In the genomic region with DNA sequence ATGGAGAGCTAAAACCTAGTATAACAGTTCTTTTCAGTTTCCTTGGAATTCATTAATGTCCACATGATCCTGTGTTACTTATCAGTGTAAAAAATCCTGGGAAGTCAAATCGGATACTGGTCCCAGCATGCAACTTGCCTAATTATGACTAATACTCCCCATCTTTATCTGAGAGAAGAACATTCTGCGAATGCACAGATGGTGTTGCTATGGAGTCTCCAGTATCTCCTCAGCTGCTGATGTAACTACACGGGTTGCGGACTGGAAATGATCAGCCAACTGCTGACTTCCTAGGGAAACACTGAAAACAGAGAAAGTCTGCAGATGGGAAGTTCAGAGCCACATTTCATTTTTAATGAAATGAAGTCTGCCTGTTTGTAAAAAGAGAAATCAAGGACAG, we compare ENCODE assay signal across 13 mouse cellular contexts.
DNase-seq lines count a peak whose midpoint lies in the region; TF ChIP-seq lines count a peak whose summit lies in the region.
"Had no signal": no experiment of that assay in that cellular context is flagged by ENCODE, and none has a peak within 500 bp of the region (broad histone marks: within the 10 kb centered on the region; RNA-seq: fewer than 3 reads in every experiment).

No protein-coding gene starts in this region.

- no peak overlapping the region for H3K27ac ChIP-seq in layer of hippocampus, adult 2 months
- H3K27ac ChIP-seq: embryonic facial prominence, embryonic 12.5 days; heart, embryonic 13.5 days had no signal

- no peak for TF ChIP-seq CTCF in layer of hippocampus, adult 2 months (conservative IDR thresholded peaks at IDR 0.05)

- intact Hi-C loops in left cerebral cortex, postnatal 14 days (cut with DNase I), result no loop called here
- intact Hi-C loops in left cerebral cortex, postnatal 36 days (cut with DNase I), result no loop called here
- intact Hi-C loops in heart, postnatal 10 days (cut with DNase I), result no loop called here

- H3K4me3 ChIP-seq in layer of hippocampus, adult 2 months, result no peak overlapping the region
- H3K4me3 ChIP-seq: embryonic facial prominence, embryonic 12.5 days; heart, embryonic 13.5 days had no signal

- DNase-seq in cerebellum, postnatal 14 days, result peak; percentile 13 to 16
- no peak for DNase-seq in cerebellum, adult 11 months
- peak; percentile 49 to 55 for DNase-seq in left cerebral cortex, postnatal 14 days (ENCODE audit: low spot score in 2 of 2)
- no peak for DNase-seq in left cerebral cortex, postnatal 36 days (ENCODE audit: low spot score in 2 of 2)
- peak; percentile 56 to 85 for DNase-seq in layer of hippocampus, adult 2 months (ENCODE audit: low spot score in 2 of 2)
- peak; percentile 8 to 22 for DNase-seq in right cerebral cortex, postnatal 36 days (ENCODE audit: low spot score in 2 of 2)
- DNase-seq in adipocyte (ENCODE audit: low spot score), result no peak
- no peak for DNase-seq in heart, postnatal 10 days
- DNase-seq: adrenal gland, postnatal 25 days; retina, postnatal 1 day; thymus, adult 18-20 months had no signal

Comparison
In these comparisons a context has a peak if more than half of its experiments do, and no peak if none do; other contexts are left out.
1. DNase-seq: peak in cerebellum, postnatal 14 days (2 of 2), left cerebral cortex, postnatal 14 days (2 of 2), layer of hippocampus, adult 2 months (2 of 2) and right cerebral cortex, postnatal 36 days (2 of 2); none in cerebellum, adult 11 months (single experiment), left cerebral cortex, postnatal 36 days (0 of 2), adipocyte (single experiment) and heart, postnatal 10 days (0 of 2).